Mouse (Mus musculus) layer of hippocampus, postnatal 10 days (tissue): ENCODE results near the gene Borcs8. TPM values are rescaled to one million over a fixed set of nuclear protein-coding genes. Genes with fewer than 3 reads are reported as not detected.

Experiments used
- DNase-seq, 2 experiments: peaks; one replicate each; pipeline ENCODE4 v3.0.0; 2021; ENCODE audit warnings: low spot score in 2 of 2
- long read RNA-seq: library from polyadenylated mRNA; stranded (forward); transcript quantifications from one replicate; pipeline ENCODE4 v2.0.0, GENCODE M21; 2023
- total RNA-seq, 2 experiments: library from RNA; stranded (reverse); gene quantifications; 2 replicates each; pipeline ENCODE4 v1.2.3; 2021

Gene Borcs8
- total RNA-seq = 10 to 100 TPM; 39.9 to 46.5 TPM
- long read RNA-seq, transcript Borcs8-204 (4 exons, 756 nt) = major isoform, 39 of 66 reads
- long read RNA-seq, partial matches to known transcripts = 11 of 66 reads
- long read RNA-seq, other reads (novel, unspliced or antisense) = 11 of 66 reads

DNA sequence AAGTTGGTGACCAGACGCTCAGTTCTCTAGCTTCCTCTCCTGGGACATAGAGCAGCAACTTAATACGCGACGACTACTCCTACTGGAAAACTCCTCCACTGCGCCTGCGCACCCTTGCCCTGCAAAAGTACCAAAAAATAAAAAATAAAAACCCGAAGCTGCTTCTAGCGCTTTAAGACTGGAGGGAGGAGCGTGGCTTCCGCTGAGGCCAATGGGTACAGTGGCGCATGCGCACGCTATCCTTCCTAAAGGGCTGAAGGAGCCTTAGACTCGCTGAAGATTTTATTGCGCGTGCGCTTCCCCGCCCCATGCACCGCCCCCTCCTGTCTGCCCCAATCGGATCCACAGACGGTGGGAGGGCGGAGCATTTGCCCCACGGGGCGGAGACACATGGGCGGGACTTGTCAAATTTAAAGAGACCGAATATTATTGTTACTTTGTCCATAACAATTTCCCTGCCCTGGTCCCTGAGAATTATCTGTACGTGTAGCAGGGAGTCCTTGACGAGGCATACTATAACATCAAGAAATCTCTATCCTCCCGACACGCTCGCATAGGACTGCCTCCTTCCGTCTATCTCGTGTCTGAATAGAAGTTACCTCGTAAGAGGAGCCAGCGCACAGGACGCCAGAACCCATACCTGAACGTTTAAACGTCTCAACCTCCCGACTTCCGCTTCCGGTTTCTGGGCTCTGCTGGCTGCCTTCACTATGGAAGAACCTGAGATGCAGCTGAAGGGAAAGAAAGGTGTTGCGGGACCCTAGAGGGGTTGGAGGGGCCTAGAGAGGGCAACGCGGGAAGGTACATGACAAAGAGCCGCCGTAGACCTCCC, at the start of gene Borcs8, which contains the start of the genes Rfxank and Mef2b:
Gene Borcs8, plus strand, starts transcription at position 474 of the 832 bp plus-strand sequence.
Gene Rfxank, minus strand, starts transcription at position 129 of the 832 bp plus-strand sequence.
Gene Mef2b, plus strand, starts transcription at position 686 of the 832 bp plus-strand sequence.
- DNase-seq = peak; percentile 97 to 98

DNA sequence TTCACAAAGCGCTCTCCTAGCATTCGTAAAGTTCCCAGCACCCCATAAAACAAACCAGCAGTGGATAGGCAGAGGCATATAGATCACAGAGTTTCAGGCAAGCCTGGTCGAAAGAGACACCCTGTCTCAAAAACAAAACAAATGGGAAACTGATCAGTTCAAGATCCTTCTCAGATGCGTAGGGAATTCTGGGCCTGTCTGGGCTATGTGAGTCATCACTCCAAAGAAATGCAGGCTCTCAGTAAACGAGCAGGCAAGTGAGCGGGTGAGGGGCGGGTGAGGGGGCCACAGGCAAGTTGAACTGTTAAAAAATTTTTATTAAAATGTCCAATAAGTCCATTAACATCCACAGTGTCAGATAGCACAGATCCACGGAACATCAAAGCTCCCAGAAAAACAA, 46.5 kb upstream of the Borcs8 start:
- DNase-seq = no peak

DNA sequence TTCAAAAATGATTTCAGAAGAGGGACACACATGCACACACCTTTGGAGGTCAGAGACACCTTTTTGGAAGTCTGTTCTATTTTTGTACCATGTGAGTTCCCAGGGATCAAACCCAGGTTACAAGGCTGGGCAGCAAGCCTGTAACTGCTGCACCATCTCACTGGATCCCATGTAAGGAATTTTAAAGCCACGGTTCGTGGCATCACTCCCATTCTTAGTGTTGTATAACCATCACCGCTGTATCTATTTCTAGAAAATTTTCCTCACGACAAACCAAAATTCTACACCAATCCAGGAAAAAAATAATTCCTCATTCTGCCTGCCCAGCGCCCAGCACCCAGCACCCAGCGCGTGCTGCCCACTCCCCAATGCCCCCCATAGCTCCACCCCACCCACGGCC, 40.0 kb upstream of the Borcs8 start:
- no peak for DNase-seq

DNA sequence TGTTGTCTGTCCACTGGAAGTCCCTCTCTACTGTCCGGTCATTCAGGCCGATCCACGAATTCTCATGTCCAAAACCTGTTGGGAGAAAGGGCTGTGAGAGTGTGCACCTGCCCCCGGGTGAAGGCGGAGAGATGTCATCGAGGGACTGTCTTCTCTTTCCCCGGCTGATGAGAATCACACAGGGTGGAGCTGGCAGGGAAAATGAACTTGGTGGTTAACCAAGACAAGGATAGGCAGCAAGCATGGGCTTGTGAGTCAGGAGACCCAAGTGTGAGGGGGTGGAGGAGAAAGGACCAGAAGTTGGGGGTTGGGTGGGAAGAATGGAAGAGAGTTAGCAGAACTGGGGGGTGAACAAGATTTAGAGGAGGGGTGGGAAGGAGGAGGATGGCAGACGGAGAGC, 39.1 kb upstream of the Borcs8 start:
- no peak for DNase-seq

DNA sequence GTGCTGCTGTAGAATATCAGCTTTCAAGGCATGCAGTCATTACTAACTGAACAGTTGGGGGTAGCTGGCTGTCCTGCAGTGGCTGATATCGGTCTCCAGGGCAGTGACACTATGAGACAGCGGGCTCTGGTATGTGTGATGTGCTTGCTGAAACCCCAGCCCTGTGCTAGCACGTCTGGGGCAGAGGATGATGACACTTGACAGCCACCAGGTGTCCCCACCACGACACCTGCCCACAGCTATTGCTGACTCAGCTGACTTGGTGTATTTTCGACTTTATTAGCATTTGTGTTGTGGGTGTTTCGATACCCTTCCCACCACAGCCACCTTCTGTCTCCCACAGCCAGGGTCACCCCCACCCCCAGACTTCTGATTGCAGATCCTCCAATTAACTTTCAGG, 34.8 kb upstream of the Borcs8 start:
- DNase-seq = peak in 1 of 2 experiments; percentile 45

DNA sequence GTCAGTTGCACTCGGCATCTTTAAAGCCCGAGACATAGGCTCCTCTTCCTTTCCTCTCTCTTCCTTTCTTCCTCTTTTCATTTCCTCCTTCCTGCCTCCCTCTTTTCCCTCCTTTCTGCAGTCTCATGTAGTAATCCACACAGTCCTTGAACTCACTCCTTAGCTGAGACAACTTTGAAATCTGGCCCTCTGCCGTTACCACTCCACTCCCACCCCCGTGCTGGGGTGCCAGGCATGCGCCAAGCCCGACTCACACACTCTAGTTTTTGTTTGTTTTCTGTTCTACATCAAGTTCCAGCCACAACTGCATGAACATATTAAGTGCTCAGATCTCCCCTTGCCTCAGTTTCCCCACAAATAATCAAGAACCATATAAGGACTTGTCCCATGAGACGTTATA, 34.4 kb upstream of the Borcs8 start:
- no peak for DNase-seq

DNA sequence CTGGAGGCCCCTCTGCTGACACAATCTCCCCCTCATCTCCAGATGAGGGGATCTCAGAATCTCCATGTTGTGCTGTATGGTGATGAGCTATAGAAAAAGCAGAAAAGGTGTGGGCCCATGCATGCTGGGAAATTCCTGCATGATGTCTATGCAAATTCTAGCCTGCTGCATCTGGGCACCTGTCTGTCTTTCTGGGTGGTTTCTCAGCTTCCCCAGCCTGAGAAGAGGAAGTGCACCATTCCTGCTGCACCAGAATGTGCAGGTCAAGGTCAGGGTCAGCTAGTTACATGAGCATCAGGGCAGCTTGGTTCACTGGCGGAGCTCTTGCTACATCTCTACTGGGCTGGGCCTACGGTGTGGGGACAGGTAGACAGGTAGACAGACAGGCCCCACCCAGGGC, 28.8 kb upstream of the Borcs8 start:
- DNase-seq = no peak

DNA sequence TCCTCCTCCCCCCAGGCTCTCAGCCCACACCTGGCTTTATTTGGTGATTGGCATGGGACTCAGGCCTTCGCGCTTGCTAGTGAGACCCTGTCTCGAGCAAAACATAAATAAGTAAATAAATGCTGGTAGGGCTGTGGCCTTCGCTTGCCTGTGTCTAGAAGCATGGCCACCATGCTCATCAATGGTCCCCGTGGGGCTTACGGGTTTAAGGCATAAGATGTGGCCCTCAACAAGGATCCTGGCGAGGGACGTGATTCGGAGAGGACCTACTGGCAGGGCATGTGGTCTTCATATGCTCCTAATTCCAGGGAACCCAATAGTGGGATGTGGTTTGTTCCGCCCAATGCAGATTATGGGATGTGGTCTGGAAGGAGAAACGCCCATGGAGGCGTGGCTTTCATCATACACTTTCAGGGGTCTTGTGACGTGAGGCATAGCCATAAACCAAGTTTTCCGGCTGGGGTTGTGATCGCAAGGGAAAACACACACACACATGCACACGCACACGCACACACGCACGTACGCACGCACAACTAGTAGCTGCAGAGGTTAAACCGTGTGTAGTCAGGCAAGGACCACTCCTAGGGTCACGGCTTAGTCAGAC, 28.0 kb upstream of the Borcs8 start:
- DNase-seq = no peak

DNA sequence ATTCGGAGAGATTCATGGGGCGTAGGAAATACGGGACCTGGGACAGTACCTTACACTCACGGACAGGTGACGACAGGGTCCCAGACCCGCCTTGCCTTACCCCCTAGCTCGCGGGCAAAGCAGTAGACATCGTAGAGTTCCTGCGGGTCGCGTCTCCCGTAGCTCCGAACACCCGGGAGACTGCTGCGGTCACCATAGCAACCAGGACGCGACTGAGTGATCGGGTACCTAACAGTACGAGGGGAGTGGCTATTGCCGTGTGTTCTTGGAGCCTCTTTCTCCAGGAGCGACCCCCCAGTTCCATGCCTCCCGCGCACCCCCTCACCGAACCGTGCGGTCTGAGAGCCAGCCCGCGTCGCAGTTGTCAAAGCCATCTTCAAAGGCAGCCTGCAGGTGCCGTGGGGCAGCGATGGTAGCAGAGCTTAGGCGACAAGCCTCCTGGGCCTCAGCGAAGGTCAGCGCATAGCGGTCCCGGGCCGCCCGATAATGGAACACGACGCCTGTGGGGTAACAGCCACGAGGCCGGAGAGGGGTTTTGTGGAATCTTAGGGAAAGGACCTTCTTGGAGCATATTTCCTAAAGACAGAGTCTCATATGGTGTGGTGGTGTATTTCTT, 26.8 kb upstream of the Borcs8 start:
- DNase-seq = no peak

DNA sequence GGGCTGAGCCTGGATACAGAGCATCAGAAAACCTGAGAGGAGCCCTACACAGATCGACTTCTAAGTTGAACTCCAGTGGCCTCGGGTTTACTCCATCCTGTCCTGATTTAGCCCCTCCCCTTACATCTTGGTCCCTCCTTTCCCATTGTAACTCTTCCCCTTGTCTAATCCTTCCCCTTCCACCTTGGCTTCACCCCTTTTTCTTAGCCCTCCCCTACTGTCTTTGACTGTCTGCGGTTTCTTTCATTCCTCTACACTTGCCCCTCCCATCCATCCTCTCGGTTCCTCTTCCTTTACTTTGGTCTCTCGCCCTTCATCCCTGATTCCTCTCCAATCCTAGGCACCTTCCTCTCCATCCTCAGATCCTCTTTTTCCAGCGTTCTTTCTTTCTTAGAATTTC, 24.8 kb upstream of the Borcs8 start:
- DNase-seq = no peak

DNA sequence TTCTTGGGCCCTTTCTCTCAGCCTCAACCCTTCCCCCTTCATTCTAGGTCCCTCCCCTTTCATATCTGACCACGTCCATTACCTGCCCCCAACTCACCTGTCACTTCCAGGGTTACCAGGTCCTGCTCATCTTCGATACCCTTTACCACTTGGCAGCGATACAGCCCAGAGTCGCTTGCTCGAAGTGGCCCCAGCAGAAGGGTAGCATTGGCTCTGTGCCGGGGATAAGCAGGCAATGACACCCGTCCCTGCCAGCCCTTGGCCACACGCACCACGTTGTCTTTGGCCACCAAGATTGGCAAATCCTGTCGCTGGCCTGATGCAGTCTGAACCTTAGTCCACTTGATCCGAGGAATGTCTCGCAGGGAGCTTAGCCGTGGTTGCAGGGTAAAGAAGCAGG, 24.4 kb upstream of the Borcs8 start:
- no peak for DNase-seq

DNA sequence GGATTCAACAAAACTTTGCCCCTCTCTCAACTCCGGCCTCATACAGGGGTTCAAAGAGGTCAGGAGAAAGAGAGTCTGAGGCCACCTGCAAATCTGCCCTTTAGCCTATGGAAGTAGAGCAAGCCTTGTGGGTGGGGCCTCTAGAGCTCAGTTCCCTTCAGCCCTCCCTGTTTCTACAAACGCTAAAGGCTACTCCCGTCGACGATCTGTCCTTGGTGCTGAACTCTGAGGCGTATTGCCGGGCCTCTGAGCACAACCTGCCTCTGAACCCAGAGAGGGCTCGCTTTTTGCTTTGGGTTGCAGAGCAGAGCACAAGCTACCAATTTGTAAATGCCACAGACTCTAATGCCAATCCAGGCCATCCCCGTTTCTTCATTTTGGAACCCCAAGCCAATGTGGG, 21.7 kb upstream of the Borcs8 start:
- DNase-seq = no peak

DNA sequence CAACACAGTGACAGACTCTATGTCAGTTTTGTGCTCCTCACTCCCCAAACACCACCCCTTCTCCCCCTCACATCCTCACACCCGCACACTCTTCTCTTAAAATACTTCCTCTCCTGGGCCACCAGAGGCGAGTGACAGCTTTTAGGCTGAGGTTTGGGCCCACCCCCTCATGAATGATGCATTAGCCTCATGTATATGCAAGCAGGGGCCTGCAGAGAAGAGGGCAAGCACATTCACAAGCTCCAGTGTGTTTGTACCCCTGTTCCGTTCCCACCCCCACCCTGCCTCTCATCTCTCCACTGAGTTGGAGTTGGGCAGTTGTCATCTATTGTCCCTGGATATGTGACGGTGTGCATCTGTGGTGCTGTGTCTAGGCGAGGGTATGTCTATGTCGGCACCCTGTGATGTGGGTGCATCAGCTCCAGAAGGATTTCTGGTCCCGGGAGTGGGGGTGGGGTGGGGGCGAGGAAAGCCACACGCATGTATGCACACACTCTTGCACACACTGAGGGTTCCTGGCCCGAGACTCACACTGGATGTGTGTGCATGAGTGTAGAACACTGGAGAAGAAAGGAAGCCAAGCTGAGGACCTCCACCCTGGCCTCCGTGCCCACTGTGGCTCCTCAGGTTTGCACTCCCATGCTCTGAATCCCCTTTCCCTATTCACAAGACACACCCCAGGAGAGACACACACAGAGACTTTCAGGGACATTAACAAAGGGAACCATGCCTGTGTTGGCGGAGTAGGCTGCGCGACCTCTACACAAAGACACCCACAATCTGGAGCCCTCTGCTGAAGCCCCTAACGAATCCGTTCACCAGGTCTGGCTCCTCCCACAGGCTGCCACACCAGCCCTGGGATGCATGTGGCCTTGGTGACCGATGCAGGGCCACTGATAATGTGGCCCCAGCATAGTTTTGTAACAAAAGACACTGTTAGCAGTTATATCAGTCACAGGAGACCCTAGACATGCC, 20.3 kb upstream of the Borcs8 start:
- peak; percentile 54 to 67 for DNase-seq

DNA sequence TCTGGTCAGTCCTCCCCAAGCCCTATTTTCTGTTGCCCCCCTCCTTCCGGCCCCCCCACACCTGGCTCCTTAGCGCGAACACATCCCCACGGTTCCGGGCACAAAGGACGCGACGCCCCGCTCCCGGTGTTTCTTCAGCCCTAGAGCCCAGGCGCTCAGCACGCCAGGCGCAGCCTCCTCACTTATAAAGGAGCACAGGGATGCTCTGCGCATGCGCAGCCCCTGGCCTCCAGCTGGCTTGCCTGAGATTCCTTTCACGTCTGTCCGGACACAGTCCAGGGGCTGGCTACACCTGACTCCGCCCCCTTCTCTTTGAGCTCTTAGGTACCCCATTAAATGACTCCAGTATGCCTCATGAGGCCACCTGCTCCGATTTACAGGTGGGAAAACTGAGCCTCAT, 18.6 kb upstream of the Borcs8 start, which contains the start of gene Ncan:
Gene Ncan, minus strand, starts transcription at position 207 of the 400 bp plus-strand sequence.
- DNase-seq = peak; percentile 95 to 97

DNA sequence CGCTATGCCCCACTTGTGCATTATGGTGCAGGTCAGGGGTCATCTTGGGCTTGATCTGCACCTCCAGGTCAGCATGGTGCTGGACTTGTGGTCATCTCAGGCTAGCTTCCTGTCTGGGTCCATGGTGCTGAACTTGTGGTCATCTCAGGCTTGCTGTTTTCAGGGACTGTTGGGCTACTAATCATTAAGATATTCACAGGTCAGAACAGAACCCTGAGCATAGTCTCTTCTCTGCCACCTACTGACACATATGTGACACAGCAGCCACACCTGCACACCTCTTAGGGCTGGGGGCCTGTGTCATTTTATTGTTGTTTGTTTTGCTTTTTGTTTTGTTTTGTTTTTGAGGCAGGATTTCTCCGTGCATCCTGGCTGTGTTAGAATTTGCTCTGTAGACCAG, 16.4 kb upstream of the Borcs8 start:
- no peak for DNase-seq

DNA sequence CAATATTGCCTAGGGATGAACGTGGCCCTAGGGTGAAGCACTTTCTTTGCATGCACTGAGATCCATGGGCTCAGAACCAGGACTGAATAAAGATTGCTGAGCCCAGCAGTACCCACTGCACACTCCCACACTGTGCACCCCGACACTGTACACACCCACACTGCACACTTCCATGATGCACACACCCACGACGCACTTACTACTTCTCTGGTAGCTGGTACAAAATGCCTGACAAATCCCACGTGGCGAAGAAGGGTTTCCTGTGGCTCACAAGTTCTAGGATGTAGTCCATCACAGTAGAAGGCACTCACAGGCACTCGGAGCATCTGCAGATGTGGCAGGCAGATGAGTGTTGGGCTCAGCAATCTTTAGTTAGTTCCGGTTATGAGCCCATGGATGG, 14.3 kb upstream of the Borcs8 start:
- no peak for DNase-seq

DNA sequence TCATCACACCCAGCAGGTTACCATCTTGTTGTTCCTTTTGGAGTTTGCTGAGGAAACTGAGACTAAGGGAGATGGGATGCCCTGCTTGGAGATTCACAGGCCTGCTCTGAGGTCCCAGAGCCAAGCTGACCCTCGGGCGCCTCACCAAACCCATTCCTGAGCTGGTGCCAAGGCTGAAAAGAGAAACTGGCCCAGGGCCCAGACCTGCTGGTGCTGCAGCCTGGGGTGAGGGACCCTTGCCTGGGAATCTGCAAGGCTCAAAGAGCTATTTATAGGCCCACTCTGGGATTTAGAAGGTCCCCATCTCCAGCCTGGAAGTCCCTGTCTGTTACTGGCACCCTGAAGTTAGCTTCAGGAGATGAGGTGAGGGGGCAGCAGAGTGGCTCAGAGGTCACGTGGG, 10.9 kb upstream of the Borcs8 start:
- peak; percentile 77 to 86 for DNase-seq

DNA sequence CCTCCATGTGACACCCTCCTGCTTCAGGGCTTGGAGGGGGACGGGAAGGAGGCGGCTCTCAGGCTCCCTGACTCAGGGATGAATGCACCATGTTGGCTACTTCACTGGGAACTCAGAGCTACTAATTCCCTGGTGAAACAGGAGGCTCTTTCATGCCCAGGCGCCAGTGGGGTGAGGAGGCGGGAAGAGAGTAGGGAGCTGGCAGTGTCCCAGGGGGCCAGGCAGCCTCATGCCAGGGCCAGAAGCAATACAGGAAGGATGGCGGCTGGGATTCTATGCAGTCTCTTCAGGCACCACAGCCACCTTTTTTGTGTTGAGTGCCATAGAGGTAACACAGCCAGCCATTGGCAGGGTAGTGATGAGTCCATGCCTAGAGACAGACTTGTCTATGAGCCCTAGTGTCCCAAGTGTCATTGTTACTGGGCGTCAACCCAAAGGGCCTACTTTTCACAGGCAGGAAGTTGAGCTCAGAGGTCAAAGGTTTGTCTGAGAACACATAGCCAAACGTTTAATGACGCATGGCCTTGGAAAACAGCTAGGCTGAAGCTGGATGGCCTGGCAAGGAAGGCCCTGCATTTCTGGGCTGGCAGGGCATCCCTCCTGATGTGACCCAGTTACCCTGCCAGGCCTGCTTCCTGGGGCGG, 9.9 kb upstream of the Borcs8 start:
- DNase-seq = peak; percentile 79 to 85

DNA sequence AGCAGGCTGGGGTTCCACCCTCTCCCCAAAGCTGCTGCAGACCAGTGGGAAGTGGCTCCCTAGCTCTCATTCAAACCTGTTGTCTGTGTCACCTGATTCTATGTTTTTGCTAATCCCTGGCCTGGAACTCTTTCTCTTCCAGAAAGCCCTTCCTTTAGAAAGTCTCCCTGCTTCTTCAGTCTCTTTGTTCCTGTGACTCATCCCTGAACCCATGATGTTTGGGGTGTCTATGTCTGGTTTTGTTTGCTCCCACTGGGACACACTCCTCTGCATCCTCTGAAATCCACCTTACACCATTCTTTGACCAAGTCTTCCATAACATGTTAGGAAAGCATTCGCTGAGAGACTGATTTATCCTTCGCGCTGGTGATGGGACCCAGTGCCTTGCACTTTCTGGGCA, 9.2 kb upstream of the Borcs8 start:
- no peak for DNase-seq
